Mouse (Mus musculus) erythroblast, embryonic 14.5 days (primary cell): ENCODE results near the gene Nans.

ENCODE experiments used
- GATA1 ChIP-seq: IDR thresholded peaks from 2 replicates; pipeline ENCODE4 v1.6.1; 2012; ENCODE audit warnings: low read length, inconsistent platforms, mixed read lengths
- TAL1 ChIP-seq: IDR thresholded peaks from 3 replicates; pipeline ENCODE4 v1.6.1; 2012; ENCODE audit warnings: low read length, inconsistent platforms, mixed read lengths

DNA sequence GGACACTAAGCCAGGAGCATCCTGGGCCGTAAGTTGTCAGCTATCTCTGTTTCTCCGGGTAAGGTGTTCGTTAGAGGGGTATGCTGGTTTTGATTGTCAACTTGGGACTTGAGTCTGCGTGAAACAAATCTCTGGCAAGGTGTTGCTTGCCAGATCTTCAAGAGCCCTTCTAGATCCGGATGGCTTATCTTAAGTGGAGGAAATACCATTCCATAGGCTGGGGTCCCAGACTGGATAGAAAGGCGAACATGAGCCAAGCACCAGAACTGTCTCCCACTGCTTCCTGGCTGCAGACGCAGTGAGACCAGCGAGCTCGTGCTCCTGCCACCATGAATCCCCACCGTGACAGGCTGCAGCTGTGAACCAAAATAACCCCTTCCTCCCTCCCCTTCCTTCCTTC is 32.4 kb downstream of the Nans start:
- TF ChIP-seq GATA1, result no peak
- TF ChIP-seq TAL1, result no peak
